ENCODE assay signal across 19 mouse cellular contexts in genomic region chr13:25547150-25548145, GRCm38 (mm10).
A peak's percentile ranks its signal among the peaks of the same experiment; 100 is the strongest.
DNase-seq lines count a peak whose midpoint lies in the region; ATAC-seq and TF ChIP-seq lines count a peak whose summit lies in the region.
"Had no signal": no experiment of that assay in that cellular context is flagged by ENCODE, and none has a peak within 500 bp of the region (broad histone marks: within the 10 kb centered on the region; RNA-seq: fewer than 3 reads in every experiment).

No protein-coding gene starts in this region.

- no peak overlapping the region for H3K4me2 ChIP-seq in midbrain, embryonic 11.5 days
- H3K4me2 ChIP-seq in forebrain, embryonic 14.5 days (ENCODE audit: low read length): no peak overlapping the region
- no peak overlapping the region for H3K4me2 ChIP-seq in hindbrain, postnatal 0 days (ENCODE audit: low read depth, low read length)
- H3K4me2 ChIP-seq in neural tube, embryonic 15.5 days: no peak overlapping the region

- TF ChIP-seq CTCF in hindbrain, postnatal 0 days (IDR thresholded peaks at IDR 0.05; ENCODE audit: low read depth): no peak

- H3K4me3 ChIP-seq in midbrain, embryonic 11.5 days (ENCODE audit: low read depth, low read length): no peak overlapping the region
- H3K4me3 ChIP-seq in midbrain, embryonic 10.5 days: no peak overlapping the region
- no peak overlapping the region for H3K4me3 ChIP-seq in forebrain, embryonic 14.5 days (ENCODE audit: low read depth, low read length)
- H3K4me3 ChIP-seq in hindbrain, postnatal 0 days (ENCODE audit: low read length): no peak overlapping the region
- H3K4me3 ChIP-seq in neural tube, embryonic 15.5 days (replicated peaks): no peak overlapping the region
- H3K4me3 ChIP-seq: layer of hippocampus, adult 2 months had no signal

- WGBS in midbrain, embryonic 11.5 days: 76% methylated on average over 12 of the region's 12 CpGs
- 82% methylated on average over 12 of the region's 12 CpGs for WGBS in midbrain, embryonic 10.5 days
- 57% methylated on average over 12 of the region's 12 CpGs for WGBS in forebrain, embryonic 14.5 days
- WGBS in hindbrain, postnatal 0 days: 45% methylated on average over 12 of the region's 12 CpGs
- WGBS in neural tube, embryonic 15.5 days: 46% methylated on average over 12 of the region's 12 CpGs

- ATAC-seq in midbrain, embryonic 11.5 days (ENCODE audit: low FRiP score): no peak
- ATAC-seq in forebrain, embryonic 14.5 days: peak; percentile 57
- ATAC-seq in hindbrain, postnatal 0 days: peak; percentile 70; the same call in 1 of the 2 replicates
- peak; percentile 70; the same call in 1 of the 2 replicates for ATAC-seq in neural tube, embryonic 15.5 days (ENCODE audit: low FRiP score)
- ATAC-seq: intestine, postnatal 0 days; Patski had no signal

- peak; percentile 76 for DNase-seq in midbrain, embryonic 11.5 days (ENCODE audit: low spot score, missing footprints)
- DNase-seq in midbrain, embryonic 10.5 days (ENCODE audit: low spot score): no peak
- peak; percentile 71 for DNase-seq in forebrain, embryonic 14.5 days (ENCODE audit: low spot score)
- DNase-seq in hindbrain, postnatal 0 days (ENCODE audit: low spot score): peak; percentile 74
- no peak for DNase-seq in lung, postnatal 4 days
- DNase-seq in gastrocnemius, postnatal 4 days (ENCODE audit: low spot score in 2 of 2): no peak
- DNase-seq: cerebellum, adult 11 months; cerebellum, postnatal 25 days; heart, adult 11 months; heart, postnatal 4 days; left cerebral cortex, postnatal 4 days; lung, adult 2 months; thymus, adult 18-20 months had no signal

- no peak overlapping the region for H3K9ac ChIP-seq in midbrain, embryonic 11.5 days (ENCODE audit: low read length)
- H3K9ac ChIP-seq in forebrain, embryonic 14.5 days (ENCODE audit: low read length): no peak overlapping the region
- H3K9ac ChIP-seq in hindbrain, postnatal 0 days (replicated peaks; ENCODE audit: low read length): no peak overlapping the region
- no peak overlapping the region for H3K9ac ChIP-seq in neural tube, embryonic 15.5 days (replicated peaks)

- no peak overlapping the region for H3K27ac ChIP-seq in midbrain, embryonic 11.5 days (ENCODE audit: low read depth, low read length)
- H3K27ac ChIP-seq in midbrain, embryonic 10.5 days (replicated peaks): no peak overlapping the region
- no peak overlapping the region for H3K27ac ChIP-seq in forebrain, embryonic 14.5 days (ENCODE audit: low read depth, low read length)
- H3K27ac ChIP-seq in hindbrain, postnatal 0 days: peak overlapping the region; percentile 48; the same call in 1 of the 2 replicates
- peak overlapping the region; percentile 23 for H3K27ac ChIP-seq in neural tube, embryonic 15.5 days (replicated peaks)
- H3K27ac ChIP-seq: kidney, postnatal 0 days; layer of hippocampus, adult 2 months; macrophage had no signal

- no peaks in the 10 kb centered on the region; the same call in 1 of the 2 replicates for H3K9me3 ChIP-seq in midbrain, embryonic 11.5 days (ENCODE audit: control insufficient read depth, low read length)
- peaks cover 5% of the 10 kb centered on the region; the same call in 1 of the 2 replicates for H3K9me3 ChIP-seq in midbrain, embryonic 10.5 days (replicated peaks)
- H3K9me3 ChIP-seq in forebrain, embryonic 14.5 days (replicated peaks; ENCODE audit: control insufficient read depth, low read length): no peaks in the 10 kb centered on the region
- H3K9me3 ChIP-seq in hindbrain, postnatal 0 days (ENCODE audit: low read length): no peaks in the 10 kb centered on the region
- no peaks in the 10 kb centered on the region for H3K9me3 ChIP-seq in neural tube, embryonic 15.5 days (replicated peaks)

- H3K4me1 ChIP-seq in midbrain, embryonic 11.5 days (ENCODE audit: control insufficient read depth, insufficient read depth, low read length): no peaks in the 10 kb centered on the region
- H3K4me1 ChIP-seq in midbrain, embryonic 10.5 days: no peaks in the 10 kb centered on the region
- H3K4me1 ChIP-seq in forebrain, embryonic 14.5 days (ENCODE audit: control insufficient read depth, insufficient read depth, low read length): peaks cover 3% of the 10 kb centered on the region; the same call in 1 of the 2 replicates
- no peaks in the 10 kb centered on the region for H3K4me1 ChIP-seq in hindbrain, postnatal 0 days (ENCODE audit: insufficient read depth, low read length)
- peaks cover 9% of the 10 kb centered on the region; the same call in 1 of the 2 replicates for H3K4me1 ChIP-seq in neural tube, embryonic 15.5 days

- H3K27me3 ChIP-seq in midbrain, embryonic 11.5 days (ENCODE audit: control insufficient read depth, insufficient read depth, low read length): no peaks in the 10 kb centered on the region
- no peaks in the 10 kb centered on the region for H3K27me3 ChIP-seq in midbrain, embryonic 10.5 days (ENCODE audit: low read depth, poor library complexity, severe bottlenecking)
- no peaks in the 10 kb centered on the region for H3K27me3 ChIP-seq in forebrain, embryonic 14.5 days (replicated peaks; ENCODE audit: control insufficient read depth, insufficient read depth, low read length)
- H3K27me3 ChIP-seq in hindbrain, postnatal 0 days (ENCODE audit: insufficient read depth, low read length): no peaks in the 10 kb centered on the region
- no peaks in the 10 kb centered on the region for H3K27me3 ChIP-seq in neural tube, embryonic 15.5 days (replicated peaks)
- H3K27me3 ChIP-seq: Patski had no signal

- H3K36me3 ChIP-seq in midbrain, embryonic 11.5 days (ENCODE audit: control insufficient read depth, insufficient read depth, low read length): no peaks in the 10 kb centered on the region
- H3K36me3 ChIP-seq in midbrain, embryonic 10.5 days: no peaks in the 10 kb centered on the region
- H3K36me3 ChIP-seq in forebrain, embryonic 14.5 days (ENCODE audit: control insufficient read depth, insufficient read depth, low read length): no peaks in the 10 kb centered on the region
- H3K36me3 ChIP-seq in hindbrain, postnatal 0 days (ENCODE audit: insufficient read depth, low read length): no peaks in the 10 kb centered on the region
- no peaks in the 10 kb centered on the region for H3K36me3 ChIP-seq in neural tube, embryonic 15.5 days

Comparison
In these comparisons a context has a peak if more than half of its experiments do, and no peak if none do; other contexts are left out.
1. DNase-seq: peak in midbrain, embryonic 11.5 days (single experiment), forebrain, embryonic 14.5 days (single experiment) and hindbrain, postnatal 0 days (single experiment); none in midbrain, embryonic 10.5 days (single experiment), lung, postnatal 4 days (0 of 2) and gastrocnemius, postnatal 4 days (0 of 2).
2. H3K27ac ChIP-seq: peak in hindbrain, postnatal 0 days (single experiment) and neural tube, embryonic 15.5 days (single experiment); none in midbrain, embryonic 11.5 days (single experiment), midbrain, embryonic 10.5 days (single experiment) and forebrain, embryonic 14.5 days (single experiment).